Mouse (Mus musculus) bone marrow, adult 2 months (tissue): ENCODE data around the gene Rrbp1.

ENCODE experiments used
- CTCF ChIP-seq: fragments of 200-500 bp; IDR thresholded peaks from 2 replicates; pipeline ENCODE4 v1.5.1; 2011; ENCODE audit warnings: low read length, control low read depth; ENCODE audit not compliant: control insufficient read depth, insufficient read depth
- POLR2A ChIP-seq: fragments of 200-500 bp; IDR thresholded peaks from 2 replicates; pipeline ENCODE4 v1.6.1; 2011; ENCODE audit warnings: low read depth, mild to moderate bottlenecking, control low read depth, low read length, borderline replicate concordance; ENCODE audit not compliant: control insufficient read depth

GRCm38 (mm10) chr2:143950290-143951027 is 60.6 kb downstream of the Rrbp1 start:
- TF ChIP-seq CTCF (no peak), POLR2A (no peak)
